Mouse (Mus musculus): ENCODE data around the gene Cst3. TPM values are rescaled to one million over a fixed set of nuclear protein-coding genes. Genes with fewer than 3 reads are reported as not detected.
A peak's percentile ranks its signal among the peaks of the same experiment; 100 is the strongest.

Gene Cst3
- 1,000 to 10,000 TPM; 2,230 to 2,265 TPM for total RNA-seq (2021)
- long read RNA-seq, transcript Cst3-201 (3 exons, 860 nt) = major isoform, 3,773 of 3,838 reads
- long read RNA-seq, transcript Cst3-203 (2 exons, 758 nt) = minor isoform, 5 of 3,838 reads
- long read RNA-seq, partial matches to known transcripts = 40 of 3,838 reads
- long read RNA-seq, other reads (novel, unspliced or antisense) = 20 of 3,838 reads

DNA sequence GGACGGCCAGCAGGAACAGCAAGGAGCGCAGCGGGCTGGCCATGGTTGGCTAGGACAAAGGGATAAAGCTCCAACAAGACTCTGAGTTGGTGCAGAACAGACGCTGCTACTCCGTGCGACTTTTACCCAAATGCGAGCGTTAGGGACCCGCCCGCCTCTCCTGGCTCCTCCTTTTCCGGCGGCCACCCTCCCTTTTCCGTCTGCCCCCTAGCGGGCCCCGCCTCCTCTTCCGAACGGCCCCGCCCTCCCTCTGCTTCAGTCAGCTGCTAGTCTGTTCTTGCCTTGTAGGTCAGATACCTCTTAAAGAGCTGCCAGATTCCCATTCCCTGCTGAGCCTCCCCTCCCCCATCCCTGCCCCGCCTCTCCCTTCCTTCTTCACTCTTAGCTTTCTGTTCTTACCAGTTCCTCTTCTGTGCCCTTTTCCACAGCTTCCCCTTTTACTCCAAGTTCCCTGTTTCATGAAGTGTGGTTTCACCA is at the start of gene Cst3:
Cst3 (minus strand) TSS at position 358 of the 477 bp plus-strand sequence.
- peak; percentile 93 to 95 for DNase-seq (ENCODE audit: low spot score in 2 of 2)

DNA sequence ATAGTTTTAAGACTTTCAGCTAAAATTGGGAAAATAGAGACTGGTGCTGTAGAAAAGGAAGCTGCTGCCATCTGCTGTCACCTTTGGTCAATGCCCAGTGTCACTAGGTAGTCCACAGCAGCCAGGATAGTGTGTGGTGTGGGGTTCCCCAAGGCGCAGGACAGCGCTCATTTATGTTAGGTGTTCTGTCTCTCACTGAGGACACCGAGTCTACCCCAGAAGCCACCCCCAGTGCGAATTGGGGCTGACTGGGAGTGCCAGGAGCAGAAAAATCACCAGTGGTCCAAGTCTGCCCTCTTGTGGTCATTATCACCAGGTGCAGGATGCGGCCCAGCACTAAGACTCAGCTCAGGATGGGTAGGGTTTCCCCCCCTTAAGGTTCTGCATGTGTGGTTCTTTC is 26.8 kb upstream of the Cst3 start:
- peak; percentile 67 to 70 for DNase-seq (ENCODE audit: low spot score in 2 of 2)

DNA sequence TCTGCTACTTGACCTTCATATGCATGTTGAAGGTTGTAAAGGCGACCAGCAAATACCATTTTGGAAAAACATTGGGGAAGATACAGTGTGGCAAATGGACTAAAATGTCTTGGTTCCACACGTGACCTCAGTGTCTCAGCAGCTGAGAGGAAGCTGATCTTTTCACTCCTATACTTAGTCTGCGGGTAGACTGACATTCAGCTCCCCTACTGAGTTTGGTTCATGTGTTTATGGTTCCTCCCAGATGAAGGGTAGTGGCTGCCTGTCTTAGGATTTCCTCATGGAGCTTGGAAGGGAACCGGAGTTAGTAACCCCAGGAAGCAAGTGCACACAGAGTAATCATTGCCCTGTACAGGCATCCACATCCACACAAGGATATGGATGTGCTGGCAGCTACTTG is 24.8 kb upstream of the Cst3 start:
- no peak for DNase-seq (ENCODE audit: low spot score in 2 of 2)

DNA sequence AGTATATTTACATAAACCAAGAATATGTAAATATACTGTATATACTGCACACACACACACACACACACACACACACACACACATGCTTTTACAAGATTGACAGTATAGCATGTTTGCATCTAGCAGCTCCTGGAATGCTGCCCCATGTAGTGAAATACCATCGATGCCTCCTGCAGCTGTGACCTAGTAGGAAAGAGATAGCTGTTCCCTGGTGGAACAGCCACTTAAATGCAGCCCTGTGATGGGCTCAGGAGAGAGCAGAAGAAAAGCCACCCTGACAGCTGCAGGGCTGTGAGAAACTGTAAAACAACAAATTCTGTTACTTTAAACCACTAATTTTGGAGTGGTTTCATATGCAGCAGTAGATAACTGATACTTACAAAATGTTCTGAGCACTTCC is 20.7 kb upstream of the Cst3 start:
- no peak for DNase-seq (ENCODE audit: low spot score in 2 of 2)

DNA sequence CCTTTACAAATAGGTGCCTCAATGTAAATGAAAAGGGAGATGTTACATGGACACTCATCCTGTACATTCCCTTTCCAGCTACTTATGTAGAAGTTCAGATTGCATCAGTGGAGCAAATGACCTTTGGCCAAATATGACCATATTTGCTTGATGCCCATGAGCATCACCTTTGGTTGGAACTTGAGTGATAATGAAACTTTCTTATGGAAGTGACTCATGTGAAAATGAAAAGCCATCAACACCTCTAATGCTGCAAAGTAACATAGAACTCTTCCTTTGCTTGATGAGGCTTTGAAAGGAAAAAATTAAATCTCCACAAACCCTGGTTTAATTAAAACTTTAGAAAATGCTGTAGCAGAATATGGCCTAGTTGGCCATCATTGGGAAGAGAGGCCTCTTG is 17.6 kb upstream of the Cst3 start:
- no peak for DNase-seq (ENCODE audit: low spot score in 2 of 2)

DNA sequence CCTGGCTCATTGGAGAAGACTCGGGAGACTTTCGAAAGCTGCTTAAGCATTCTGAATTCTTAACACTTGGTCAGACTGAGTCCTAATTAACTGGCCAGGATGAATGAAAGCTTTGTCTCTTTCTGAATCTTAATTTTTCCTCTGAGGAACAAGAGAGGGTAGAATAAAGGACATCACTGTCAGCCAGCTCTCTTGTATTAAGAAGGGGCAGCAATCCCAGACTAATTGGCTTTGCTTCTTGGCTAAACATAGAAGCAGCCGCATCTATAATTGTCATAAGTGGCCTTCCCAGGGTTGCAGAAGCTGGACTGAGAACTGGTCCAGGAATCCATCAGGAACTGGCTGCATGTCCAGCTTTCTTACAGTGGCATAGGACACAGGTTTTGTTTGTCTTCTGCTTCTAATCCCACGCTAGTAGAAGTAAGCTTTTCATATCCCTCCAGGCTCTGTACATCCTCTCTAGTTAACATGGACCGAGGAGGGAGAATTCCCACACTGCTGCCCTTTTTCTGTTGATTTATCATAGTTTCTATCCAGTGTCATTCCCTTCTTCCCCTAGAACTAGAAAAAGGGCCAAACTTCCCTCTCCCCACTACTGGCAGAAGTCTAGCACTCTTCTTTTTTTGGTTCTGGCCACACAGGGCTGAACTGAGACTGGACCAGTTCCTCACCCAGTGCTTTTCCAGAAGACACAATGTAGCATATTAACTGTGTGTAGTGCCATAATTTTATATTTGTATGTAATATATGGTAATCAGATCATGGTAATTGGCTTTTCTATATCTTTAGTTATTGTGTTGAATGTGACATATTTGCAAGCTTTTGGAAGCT is 14.7 kb upstream of the Cst3 start:
- peak; percentile 48 to 52 for DNase-seq (ENCODE audit: low spot score in 2 of 2)

DNA sequence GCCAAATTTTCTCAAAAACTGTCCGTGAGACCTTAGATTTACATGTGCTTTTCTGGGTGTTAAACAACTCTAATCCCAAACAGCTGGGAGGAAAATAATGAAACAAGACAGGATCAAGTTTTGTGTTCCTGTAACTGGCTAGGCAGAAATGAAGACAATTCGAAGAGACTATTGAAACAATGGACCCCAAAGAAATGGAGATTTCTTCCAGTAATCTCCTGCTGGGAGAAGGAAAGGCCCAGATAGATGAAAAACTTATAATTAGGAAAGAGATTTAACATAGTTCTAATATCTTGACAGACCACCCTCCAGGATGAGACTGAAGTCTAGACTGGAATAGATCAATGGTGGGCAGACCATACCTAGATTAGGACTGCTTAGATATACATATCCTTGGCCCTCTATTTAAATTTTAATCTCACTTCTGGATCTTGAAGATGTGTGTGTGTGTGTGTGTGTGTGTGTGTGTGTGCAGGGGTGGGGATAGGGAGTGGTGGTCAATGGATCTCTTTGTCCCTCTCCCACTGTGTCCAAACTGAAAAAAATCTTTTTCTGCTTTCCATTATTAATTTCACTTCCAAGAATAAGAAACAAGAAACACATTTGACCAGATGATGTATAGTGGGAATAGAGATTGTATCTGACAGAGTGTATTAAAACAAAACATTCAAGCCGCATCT is 14.0 kb upstream of the Cst3 start:
- no peak for DNase-seq (ENCODE audit: low spot score in 2 of 2)

DNA sequence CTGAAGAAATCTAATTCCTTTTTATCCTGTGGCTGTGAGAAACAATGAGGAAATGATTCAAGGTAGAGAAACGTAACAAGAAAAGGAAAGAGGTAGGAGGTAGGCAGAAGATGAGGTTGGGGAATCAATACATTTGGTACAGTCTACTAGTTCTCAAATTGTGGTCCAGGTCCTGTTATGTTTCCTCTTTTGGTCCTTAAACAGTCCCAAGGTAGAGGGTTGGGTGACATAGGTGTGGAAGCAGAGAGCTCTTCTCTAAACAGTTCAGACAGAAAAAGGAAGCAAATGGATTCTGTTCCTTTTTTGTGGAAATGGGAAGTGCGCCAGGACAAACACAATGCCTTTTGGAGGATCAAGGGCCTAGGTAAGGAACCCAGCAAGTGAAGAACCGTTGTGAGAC is 13.4 kb upstream of the Cst3 start:
- no peak for DNase-seq (ENCODE audit: low spot score in 2 of 2)

DNA sequence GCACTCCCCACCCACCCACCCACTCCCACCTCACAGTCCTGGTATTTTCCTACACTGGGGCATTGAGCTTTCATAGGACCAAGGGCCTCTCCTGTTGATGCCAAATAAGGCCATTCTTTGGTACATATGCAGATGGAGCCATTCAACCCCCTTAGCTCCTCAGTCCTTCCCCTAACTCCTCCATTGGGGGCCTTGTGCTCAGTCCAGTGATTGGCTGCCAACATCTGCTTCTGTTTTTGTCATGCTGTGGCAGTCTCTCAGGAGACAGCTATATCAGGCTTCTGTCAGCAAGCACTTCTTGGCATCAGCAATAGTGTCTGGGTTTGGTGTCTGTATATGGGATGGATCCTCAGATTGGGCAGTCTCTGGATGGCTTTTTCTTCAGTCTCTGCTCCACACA is 9.2 kb upstream of the Cst3 start:
- DNase-seq (ENCODE audit: low spot score in 2 of 2) = no peak

DNA sequence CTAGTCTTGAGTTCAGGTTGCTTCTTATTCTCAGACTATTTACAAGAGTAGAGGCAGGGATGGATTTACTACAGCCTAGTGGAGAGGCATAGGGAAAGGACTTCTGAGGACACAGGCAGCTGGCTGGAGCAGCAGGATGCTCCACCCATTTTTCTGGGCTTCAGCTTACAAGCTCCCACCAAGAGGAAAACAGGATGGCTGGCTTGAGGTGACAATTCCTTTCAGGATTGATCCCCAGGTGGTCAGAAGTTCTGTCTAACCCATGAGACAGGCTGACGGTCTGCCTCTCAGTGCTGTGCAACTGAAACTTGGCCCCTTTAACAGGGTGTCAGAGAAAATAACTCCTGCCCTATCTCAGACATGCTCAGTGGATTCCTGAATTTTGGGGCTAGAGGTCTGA is 3.7 kb upstream of the Cst3 start:
- DNase-seq (ENCODE audit: low spot score in 2 of 2) = no peak

DNA sequence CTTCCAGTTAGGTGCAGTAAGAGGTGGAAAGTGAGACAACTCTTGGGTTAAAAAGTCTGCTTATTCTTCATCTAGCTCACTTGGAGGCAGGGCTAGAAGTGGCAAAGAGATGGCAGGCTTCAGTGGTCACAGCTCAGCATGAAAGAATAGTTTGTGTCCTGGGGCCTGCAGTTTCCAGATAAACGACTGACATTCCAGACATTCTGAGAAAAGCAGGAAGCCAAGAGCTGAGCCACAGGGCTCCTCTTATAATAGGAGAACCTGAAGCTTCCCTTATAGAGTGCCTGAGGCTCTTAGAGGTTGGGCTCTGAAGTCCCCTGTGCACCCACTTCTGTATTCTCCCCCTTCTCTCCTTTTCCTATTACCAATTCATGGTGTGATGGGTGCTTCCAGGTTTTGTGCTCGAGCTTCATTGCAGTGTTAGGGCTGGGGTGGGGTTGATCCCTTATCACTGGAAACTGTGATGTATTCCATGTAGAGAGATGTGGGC is 3.2 kb upstream of the Cst3 start:
- no peak for DNase-seq (ENCODE audit: low spot score in 2 of 2)

DNA sequence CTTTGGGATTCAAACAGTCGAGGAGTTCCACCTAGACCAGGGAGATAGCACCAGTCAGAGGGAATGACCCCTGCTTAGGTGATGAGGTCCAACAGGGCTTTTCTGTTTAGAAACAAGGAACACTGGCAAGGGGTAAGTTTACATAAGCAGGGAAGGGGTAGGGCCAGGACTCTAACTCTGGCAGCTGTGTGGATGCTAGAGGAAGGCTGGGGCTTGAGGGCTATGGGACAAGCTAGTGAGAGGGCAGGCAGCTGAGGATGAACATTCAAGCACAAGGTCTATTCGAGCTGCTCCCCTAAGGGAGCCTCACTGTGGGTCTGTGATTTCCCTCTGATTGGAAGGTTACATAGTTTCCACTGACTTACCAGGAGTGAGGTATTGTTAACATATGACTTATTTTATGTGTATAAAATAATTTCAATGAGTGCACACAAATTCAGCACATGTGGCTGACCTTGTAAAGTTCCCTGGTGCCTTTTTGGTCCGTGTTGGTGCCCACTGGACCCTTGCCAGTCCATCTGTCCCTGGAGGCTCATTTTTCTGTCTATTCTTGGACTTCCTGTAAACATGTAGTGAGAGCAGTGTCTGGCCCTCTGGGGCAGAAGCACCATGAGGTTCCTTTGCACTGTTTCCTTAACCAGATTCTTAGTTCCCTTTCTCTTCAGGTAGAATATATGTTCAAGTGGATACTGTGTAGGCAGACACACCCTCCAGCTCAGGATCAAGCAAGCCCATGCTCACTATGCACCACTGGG is 1.7 kb upstream of the Cst3 start:
- DNase-seq (ENCODE audit: low spot score in 2 of 2) = peak in 1 of 2 experiments; percentile 40

DNA sequence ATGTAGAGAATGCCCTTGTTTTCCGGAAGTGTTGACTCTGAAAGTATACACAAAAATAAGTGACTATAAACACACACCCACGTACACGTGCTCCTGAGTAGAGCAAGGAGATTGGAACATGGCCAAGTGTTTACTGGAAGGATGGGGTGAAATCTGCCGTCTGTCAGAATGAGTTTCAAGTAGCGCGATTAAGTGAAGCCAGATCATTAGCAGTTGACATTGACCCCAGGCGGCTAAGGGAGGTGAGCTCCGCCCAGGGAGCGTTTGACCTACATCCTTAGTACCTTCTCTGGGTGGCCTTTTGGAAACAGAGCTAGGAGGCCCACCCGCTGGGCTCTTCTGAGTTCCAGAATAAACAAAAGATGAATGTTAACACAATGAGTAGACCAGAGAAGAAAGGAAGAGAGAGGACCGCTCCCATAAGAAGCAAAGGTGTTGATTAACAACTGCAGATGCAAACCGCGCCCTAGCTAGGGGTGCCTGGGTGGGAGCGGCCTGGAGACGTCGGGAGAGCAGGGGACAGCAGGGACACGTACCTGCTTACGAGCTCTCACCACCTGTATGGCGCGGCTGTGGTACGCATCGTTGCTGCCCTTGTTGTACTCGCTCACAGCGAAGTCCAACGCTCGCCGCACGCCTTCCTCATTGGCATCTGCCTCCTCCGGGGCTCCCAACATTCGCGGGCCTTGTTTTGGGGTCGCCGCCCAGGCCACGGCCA is 716 bp downstream of the Cst3 start:
- DNase-seq (ENCODE audit: low spot score in 2 of 2) = peak in 1 of 2 experiments; percentile 28

DNA sequence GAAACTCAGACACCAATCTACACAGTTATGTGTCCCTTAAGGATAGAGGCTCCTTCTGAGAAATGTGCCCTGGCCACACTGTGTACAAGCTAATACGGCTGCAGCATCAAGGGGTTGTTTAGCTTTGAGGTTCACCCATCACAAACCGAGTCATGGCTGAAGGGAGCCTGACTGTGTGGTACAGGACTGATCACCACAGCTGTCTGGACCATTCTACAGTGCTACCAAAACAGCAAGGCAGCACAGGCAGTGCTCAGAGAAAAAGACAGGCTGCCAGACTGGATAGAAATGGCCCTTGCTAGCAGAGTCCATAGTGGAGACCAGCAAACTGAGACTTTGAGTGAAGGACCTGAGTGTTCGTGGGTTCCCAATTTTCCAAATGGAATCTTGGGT is 1.3 kb downstream of the Cst3 start:
- peak in 1 of 2 experiments; percentile 19 for DNase-seq (ENCODE audit: low spot score in 2 of 2)

DNA sequence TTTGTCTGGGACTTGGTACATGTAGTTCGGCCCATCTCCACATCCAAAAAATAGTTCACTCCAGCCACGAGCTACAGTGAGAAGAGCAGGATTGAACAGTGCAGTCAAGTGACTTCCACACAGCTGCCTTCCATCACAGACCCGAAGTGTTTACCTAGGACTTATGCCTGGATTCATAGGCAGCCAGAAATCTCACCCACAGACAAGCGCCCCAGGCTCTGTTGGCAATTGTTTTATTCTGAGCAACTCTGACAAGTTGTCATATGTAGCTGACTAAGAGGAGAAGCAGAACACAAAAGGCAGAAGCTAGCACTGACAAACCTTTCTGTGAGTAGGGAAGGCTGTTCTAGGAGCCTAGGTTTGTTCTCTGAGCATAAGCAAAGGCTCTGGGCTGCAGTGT is 2.6 kb downstream of the Cst3 start:
- no peak for DNase-seq (ENCODE audit: low spot score in 2 of 2)

DNA sequence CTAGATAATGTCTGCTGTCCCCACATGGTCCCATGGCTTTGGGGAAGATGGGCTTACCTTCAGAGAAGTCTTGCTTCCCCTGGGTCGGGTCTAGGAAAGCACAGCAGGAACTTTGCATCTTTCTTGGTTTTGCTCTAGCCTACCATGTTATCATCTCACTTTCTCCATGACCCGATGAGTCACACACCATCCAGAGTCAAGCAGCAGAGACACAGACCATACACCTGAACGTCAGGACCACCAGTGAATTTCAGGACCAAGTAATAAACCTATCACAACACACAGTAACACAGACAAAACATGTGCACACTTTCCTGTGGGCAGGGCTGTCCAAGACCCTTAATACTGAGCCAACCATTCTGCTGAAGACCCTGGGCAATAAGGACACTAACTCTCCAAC is 5.0 kb downstream of the Cst3 start:
- peak in 1 of 2 experiments; percentile 19 for DNase-seq (ENCODE audit: low spot score in 2 of 2)

DNA sequence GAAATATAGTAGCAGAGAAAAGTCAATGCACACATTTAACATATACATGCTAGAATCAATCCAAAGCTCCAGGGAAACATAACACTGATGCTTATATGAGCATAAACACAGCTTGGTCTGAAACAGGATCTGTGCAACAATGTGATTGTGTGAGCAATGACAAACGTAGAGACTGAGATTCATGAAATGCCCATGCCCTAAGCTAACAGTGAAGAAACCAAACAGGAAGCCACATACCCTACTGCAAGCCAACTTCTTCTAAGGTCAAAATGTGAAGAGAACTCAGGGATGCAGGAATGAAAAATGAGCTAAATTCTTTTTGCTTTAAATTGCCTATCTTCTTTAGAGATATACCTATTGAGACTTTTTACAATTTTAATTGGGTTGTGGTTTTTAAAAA is 6.5 kb downstream of the Cst3 start:
- DNase-seq (ENCODE audit: low spot score in 2 of 2) = no peak

DNA sequence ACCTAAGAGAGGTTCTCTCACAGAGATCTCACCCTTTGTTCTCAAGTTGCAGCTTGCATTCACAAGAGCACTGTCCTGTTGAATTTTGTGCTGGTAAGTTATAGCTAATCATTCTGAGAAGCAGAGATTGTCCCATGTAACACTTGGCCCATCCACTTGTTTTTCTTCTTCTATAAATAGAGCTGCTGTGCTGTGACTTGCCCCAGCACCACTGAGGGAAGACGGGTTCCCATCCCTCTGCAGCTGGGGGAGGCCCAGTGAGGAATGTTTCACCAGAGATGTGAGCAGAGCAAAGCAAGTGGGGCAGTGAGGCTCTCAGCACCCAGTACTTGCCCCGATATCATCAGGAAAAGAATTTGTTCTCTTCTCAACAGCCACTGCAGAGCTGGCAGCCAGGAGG is 10.5 kb downstream of the Cst3 start, which contains the start of gene 9230104L09Rik:
9230104L09Rik (minus strand) TSS at position 73 of the 400 bp plus-strand sequence.
- no peak for DNase-seq (ENCODE audit: low spot score in 2 of 2)

DNA sequence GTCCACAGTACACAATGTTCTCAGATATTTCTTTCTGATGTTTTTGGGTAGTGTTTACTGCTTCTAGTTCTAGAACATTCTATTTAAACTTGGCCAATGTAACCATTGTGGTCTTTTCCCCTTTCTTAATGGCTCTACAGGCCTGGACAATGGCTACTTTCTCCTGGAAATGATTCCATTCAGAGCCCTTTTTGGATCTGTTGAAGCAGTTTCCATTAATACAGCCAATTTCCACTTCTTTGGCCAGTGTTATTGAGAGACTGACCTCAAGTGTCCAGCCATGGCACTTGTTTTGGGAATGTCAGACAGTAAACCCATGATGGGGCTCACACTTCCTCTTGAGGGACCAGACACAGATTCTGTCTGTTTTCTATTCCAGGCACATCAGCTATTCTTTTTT is 13.8 kb downstream of the Cst3 start:
- no peak for DNase-seq (ENCODE audit: low spot score in 2 of 2)

DNA sequence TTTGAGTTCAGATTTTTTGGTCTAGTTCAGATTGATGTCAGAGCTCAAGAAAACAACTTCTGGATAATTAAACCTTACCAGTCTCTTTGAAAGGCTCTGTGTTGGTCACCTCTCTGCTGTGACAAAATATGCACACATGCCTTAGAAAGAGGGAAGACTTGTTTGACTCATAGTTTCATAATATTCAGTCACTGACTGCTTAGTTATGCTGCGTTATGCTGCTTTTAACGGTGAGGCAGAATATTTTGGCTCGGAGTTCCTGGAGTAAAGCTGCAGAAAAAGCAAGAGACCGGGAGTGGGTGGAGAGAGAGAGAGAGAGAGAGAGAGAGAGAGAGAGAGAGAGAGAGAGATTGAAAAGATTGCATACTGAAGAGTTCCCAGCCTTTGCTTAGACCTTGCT is 14.5 kb downstream of the Cst3 start:
- no peak for DNase-seq (ENCODE audit: low spot score in 2 of 2)

DNA sequence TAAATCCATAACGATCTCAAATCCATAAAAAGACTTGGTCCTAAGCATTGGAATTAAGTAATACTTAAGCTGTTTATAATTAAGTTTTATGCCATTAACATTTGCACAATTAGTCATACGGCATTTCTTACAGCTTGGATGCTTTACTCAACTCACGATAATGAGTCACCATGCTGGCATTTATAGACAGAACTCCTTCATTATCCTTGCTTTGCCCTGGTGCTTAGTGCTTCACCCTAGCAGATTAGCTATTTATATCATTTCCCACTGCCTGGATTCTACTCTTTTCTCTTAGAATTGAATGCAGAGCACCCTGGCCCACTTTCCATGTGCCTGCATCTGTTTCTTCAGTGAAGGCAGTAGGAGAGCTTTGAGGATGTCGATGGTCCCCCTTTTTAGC is 18.0 kb downstream of the Cst3 start:
- DNase-seq (ENCODE audit: low spot score in 2 of 2) = no peak

Data from layer of hippocampus, postnatal 10 days (tissue).